Mouse (Mus musculus) yolk sac, embryonic 10.5 days (tissue): ENCODE results near the gene Ecel1.

Source experiments
- DNase-seq: peaks from one replicate; pipeline ENCODE4 v3.0.0-alpha.2; 2017; ENCODE audit warnings: low spot score

Ecel1 gene

DNA sequence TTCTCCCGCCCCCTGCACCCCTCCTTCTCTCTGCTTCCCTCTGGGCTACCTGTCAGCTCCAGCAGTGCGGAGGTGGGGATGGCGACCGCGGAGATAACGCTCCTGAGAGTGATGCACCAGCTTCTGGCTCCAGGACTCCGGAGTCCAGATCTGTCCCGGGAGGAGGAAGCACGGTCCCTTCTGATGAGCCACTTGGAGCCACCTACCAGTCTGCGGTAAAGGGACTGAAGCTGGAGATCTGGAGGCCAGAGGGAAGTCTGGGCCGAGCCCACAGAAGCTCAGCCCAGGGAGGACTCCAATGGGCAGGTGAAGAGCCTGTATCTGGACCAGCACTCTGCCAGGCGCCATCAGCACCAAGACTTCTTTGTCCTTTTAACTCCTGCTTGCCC, at the start of gene Ecel1:
Gene Ecel1 (minus strand): TSS at position 323 of the 389 bp plus-strand sequence.
- DNase-seq = no peak

DNA sequence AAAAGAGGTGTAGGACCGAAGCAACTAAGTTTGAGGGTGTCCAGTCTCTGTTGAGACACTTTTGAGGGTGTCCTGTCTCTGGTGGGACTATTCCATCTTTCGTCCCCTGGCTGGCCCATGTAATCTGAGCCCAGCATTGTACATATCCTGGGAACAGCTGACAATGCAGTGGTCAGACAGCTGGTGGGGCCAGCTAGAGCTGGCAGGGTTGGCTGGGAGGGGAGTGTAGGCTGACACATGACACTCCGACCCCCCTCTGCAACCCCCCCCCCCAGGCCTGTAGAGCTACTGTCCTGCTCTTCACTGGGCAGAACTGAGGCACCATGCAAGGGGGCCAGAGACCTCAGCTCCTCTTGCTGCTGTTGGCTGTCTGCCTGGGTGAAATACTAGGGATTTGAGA, 49.2 kb upstream of the Ecel1 start:
- no peak for DNase-seq

DNA sequence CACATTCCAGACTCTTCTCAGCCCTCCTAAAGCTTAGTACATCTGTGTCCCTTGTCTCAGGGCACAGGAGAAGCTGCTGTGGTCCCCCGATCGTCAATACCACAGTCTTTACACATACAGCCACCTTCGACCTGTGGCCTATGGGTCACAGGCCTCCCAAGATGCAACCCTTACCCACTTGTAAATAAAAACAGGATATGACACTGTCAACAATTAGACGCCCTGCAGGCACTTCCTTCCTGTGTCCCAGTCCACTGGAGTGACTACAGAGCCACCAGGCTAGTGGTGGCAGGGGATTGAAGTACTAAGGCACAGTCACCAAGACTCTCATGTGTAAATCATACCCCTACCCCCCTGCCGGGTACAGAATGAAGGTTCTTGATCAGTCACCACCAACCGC, 48.7 kb upstream of the Ecel1 start:
- no peak for DNase-seq

DNA sequence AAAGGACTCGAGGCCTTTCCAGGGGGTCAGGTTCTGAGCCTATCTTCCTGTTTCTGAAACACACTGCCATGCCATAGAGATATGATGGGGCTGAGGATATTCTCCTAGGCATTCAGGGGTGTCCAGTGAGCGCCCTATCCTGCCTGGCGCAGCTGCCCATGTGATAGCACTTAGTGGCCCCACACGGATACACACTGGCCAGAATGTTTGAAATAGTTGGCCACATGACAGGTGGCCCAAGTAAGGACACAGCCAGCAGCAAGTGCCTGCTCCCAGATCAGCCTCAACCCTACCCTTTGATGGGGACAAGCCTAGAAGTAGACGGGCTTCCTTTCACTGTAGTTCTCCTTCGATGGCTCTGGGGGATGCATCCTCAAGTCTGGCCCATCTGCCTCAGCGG, 48.1 kb upstream of the Ecel1 start, which contains the start of gene Chrng:
Gene Chrng (plus strand): TSS at position 193 of the 400 bp plus-strand sequence.
- no peak for DNase-seq

DNA sequence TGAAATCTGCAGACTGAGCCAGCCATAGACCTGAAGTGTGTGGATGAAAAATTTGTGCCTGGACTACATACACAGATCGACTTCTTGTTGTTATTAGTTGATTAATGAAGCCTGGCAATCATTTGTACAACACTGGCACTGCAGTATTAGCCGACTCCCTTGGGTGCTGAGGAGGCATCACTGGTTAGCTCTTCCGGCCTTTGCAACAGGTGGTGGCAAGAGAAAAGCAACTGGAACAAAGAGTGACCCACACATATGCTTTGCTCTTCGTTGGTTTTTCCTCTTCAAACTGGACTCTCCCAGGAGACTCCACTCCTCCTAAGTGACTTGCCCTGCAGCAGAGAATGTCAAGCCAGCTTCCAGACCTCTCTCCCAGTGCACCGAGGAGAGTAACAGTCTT, 47.5 kb upstream of the Ecel1 start:
- DNase-seq = no peak

DNA sequence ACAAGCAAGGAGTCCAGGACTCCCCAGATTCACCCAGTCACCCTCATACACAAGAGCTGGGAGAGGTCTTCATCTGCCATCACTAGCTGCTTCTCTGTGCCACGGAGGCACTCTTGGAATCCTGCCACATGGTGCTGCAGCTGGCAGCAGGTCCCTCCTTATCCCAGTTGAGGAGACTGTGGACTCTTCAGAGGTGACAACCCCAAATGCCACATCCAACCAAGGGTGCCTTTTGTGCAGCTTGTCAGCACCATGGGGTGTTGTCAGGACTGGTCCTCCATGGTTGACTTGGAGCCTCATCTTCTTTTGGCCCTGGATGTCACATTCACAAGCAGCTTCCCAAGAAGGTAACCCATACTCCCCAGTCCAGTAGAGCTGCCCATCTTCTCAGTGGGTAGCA, 45.5 kb upstream of the Ecel1 start:
- no peak for DNase-seq

DNA sequence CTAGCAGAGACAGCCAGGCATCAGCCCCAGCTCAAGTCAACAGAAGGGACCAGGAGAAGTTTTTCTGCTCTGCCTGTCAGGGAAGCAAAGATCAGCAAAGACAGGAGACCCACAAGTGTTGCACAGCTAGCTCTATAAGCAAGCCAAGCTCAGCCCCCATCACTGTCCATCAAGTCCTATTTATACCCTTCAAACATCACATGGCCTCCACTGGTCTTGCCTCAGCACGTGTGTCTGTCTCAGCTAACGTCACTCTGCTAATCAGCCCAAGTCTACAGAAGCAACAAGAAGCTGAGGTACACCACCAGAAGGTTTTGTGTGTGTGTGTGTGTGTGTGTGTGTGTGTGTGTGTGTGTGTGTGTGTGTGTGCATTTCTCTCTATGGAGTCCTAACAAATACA, 44.5 kb upstream of the Ecel1 start:
- no peak for DNase-seq

DNA sequence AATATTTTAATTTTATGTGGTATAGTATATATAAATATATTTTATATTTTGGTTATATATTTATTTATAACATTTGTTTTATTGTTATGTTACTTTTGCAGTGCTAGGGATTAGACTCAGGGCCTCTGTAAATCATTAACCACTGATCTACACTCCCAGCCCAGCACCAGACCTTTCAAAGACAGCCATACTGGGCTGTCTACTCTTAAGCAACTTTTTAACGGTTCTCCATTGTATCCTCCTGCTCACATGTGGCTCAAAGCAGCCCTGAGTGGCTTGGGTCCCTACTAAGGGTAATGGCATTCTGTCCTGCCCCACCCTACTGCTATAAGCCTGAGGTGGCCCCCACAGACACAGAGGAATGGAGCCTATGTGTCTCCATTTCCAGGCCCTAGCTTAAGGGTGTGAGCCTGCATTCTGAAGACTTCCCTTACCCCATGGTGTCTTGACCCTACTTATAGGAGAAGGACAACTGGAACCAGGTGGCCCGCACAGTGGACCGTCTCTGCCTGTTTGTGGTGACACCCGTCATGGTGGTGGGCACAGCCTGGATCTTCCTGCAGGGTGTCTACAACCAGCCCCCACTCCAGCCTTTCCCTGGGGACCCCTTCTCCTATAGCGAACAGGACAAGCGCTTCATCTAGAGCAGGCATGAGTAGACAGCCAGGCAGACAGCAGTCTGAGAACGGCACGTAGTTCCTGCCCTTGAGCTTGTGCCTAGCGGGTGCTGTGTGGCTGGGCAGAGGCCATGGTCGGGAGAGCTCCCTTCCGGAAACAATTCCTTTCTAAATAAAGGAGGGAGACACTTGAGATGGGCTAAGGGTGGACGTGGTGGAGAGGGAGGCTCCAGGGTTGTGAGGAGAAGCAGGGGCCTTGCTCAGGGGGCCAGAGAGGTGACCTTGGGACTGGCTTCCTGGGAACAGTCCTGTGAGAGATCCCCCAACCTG, 42.1 kb upstream of the Ecel1 start:
- DNase-seq = no peak

DNA sequence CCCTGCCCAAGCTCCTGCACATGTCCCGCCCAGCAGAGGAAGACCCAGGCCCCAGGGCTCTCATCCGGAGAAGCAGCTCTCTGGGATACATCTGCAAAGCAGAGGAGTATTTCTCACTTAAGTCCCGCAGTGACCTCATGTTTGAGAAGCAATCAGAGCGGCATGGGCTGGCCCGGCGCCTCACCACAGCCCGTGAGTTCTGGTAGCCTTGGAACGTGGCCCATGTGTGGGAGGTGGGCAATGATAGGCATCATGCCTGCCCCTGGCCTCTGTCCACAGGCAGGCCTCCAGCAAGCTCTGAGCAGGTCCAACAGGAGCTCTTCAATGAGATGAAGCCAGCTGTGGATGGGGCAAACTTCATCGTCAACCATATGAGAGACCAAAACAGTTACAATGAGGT, 41.0 kb upstream of the Ecel1 start:
- DNase-seq = no peak

DNA sequence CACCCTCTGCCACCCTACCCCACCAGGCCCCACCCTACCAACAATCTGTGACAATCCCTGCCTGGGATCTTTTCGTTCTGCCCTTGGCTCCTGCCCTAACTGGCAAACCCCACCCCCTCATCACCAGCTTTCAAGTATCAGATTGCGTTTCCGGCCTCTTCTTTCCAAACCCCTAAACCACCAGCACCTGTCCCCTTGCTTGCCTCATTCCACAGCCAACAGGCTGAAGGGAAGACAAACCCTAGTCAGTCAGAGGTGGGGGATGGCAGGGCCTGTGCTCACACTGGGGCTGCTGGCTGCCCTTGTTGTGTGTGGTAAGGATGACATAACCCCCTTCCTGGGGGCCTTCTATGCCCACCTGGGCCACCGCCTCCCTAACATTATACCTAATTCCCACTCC, 34.1 kb upstream of the Ecel1 start, which contains the start of gene Chrnd:
Gene Chrnd (plus strand): TSS at position 179 of the 400 bp plus-strand sequence.
- DNase-seq = no peak

DNA sequence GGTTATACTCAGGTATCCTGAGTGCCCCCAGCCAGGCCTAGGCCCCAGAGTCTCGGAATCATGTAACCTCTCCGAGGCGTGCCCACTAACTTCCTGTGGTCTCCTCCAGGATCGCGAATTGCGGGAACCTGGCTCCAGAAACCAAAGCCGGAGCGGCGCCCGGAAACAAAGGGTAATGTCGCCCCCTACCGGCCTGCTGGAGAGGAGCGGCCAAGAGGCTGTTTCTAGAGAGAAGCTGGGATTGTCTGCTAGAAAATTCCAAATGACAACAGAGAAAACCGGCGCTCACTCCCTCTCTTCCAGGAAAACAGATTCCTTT, 30.7 kb upstream of the Ecel1 start:
- DNase-seq = peak; percentile 65

DNA sequence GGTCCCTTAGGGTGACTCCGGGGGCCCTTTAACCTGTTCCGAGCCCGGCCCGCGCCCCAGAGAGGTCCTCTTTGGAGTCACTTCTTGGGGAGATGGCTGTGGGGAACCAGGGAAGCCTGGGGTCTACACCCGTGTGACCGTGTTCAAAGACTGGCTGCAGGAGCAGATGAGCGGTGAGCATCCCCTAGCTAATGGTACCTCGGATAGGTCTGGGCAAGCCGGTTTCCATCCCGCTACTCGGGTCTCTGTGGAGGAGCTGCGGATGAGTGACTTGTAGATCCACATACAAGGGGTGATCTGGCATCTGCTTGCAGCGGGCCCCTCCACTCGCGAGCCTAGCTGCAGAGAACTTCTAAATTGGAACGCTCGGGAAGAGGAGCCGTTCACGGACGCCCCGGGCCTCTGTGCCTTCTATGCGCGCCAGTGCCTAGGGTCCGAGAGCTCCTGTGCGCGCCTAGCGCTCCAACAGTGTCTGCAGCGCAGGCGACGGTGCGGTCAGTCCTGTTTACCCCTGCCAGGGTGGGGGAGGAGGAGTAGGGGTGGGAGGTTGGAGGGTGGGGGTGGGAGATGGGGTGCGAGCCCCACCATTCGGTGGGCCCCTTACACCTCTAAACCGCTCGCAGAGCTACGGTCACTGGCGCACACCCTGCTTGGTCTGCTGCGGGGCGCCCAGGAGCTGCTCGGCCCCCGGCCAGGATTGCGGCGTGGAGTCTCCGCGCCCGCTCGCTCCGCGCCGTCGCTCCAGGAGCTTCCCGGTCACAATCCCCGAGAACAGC, 30.1 kb upstream of the Ecel1 start:
- no peak for DNase-seq

DNA sequence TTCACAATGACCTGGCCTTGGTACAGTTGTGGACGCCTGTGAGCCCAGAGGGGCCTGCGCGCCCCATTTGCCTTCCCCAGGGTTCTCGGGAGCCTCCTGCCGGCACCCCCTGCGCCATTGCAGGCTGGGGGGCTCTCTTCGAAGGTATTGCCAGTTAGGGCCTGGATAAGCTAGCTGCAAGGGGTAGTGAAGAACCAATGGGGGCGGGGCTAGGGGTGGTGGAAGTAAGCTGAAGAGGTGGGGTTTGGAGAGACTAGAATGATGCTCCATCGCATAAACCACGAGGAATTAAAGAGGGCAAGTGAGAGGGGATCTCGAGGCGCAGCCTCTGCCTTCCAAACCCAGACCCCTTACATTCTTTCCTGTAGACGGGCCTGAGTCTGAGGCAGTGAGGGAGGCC, 29.2 kb upstream of the Ecel1 start:
- no peak for DNase-seq

DNA sequence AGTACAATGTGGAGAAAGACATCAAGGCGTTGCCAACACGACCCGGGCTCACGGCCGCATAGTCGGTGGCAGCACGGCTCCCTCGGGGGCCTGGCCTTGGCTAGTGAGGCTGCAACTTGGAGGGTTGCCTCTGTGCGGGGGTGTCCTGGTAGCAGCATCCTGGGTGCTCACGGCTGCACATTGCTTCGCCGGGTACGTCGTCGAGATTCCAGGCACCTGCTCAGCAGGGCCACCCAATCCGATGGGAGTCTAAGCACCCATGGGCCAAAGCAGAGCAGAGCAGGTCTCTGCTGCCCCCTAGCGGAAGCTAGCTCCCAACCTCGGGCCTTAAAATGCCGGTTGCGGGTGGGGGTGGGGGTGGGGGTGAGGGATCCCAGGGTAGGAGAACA, 28.4 kb upstream of the Ecel1 start:
- no peak for DNase-seq

DNA sequence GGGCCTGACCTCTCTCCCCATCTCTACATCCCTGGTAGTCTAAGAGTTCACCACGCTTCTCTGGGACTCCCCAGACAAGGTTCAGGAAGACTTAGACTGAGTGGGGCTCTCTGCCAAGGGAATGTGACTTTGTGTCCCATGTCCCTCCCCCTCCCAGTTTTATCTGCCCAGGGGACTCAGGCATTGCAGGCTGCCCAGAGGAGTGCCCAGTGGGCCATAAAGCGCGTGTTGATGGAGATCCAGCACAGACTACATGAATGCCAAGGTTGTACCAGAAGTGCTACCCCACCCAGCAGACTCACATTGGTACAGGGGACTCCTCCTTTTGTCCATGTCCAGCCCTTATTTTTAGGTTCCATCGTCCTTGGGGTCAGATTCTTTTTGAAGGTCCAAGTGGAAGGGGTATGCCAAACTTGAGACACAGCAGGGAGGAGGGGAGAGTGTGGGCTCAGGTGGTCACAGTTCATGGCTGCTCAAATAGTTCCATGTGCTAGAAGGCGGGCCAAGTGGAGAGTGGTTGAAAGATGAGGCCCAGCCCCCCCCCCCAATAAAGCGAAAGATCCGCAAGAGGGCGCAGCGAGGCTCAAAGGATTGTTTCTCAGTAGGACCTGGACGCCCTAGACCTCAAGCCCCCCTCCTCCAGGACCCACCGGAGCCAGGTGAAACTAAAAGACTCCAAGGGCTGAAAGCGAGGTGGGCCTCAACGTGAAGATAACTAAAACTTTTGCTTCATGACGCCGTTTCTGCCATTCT, 27.9 kb upstream of the Ecel1 start:
- DNase-seq = no peak

DNA sequence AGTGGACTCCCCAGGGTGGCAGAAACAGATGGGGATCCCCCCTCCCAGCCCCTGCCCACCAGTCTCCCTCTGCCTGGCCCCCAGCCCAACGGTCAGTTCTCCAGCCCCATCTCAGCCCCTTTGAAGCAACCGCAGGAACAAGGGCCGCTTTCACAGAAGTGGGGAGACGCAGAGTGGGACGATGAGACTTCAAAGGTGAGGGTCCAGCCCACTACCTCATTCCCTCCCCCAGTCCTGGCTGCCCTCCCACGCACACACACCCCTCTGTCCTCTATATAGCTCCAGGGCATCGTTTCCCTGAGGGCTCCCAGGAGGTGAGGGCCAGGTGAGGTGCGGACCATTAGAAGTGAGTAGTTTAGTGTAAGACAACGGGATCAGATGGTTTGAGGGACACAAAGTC, 26.7 kb upstream of the Ecel1 start, which contains the start of gene Prss56:
Gene Prss56 (plus strand): TSS at position 301 of the 400 bp plus-strand sequence.
- no peak for DNase-seq

DNA sequence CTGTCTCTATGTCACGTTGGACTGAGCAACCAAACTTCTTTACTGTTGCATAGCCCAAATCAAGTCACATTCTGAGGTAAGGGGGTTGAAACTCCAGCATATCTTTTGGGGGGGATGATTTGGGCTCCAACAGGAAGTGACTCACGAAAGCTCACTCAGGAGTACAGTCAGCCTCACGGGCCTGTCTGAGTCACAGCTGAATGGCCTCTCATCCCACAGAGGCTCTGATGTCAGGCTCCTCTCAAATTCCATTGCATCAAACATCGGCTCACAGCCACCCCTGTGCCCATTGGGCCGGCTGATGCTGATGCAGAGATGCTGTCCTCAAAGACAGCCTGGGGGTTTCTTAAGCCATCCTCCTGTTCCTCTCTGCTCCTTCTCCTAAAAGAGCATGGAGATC, 24.6 kb upstream of the Ecel1 start:
- DNase-seq = no peak

DNA sequence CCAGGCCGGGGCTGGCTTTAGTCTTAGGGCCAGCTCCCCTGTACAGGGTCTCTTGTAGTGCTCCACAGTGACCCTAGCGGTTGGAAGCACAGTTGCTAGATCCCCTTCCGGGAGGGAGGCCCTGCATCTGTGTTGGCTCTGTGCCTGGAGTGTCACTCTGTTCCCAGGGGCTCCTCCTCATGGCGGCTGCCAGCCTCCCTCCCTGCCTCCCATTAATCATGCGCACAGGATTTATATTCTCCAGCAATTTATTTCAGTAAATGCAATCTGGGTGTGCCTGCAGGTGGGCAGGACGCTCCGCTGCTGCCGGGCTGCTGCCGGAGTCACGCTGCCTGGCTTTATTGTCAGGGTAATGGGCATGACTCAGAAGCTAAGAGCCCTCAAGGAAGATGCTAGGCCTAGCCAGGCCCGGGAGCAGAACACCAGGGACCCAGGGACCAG, 19.6 kb upstream of the Ecel1 start:
- no peak for DNase-seq

DNA sequence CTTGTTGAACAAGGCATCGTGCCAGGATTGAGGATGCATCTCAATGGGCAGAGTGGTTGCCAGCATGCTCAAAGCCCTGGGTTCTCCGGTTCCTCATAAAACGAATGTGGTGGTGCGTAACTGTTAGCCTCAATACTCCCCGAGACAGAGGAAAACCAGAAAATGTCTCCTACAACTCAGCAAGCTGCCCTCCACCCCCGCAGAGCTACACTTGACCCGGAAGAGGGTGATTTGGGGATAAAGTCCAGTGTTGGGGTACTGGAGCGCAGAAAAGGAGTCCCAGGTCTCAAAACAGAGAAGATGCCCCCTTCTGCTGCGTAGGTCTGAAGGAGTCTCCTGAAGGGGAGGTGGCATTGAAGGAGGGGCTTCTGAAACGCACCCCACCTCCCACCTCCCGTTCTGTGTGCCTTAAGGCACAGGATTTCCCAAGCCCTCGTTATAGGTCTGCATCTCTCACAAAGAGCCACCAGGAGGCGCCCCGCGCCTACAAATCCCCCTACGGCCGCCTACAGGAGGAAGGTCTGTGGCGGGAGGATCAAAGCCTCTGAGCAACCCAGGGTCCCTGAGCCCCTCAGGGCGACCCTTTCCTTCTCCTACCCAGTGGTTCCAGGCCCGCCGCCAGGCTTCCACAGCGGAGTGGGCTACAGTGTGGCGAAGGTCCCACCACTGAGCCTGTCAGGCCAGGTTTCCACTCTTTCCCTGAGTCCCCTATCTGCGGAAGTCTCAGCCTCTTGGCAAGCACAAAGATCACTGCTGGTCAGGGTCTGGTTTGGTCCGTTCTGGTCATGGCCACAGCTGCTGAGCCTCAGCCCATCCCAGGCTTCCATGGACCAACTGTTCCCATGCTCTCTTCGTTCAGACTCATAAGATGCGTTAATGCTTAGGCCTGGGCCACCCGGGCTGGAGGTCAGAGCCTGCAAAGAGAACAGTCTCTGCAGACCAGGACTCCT, 18.0 kb upstream of the Ecel1 start:
- peak; percentile 61 for DNase-seq

DNA sequence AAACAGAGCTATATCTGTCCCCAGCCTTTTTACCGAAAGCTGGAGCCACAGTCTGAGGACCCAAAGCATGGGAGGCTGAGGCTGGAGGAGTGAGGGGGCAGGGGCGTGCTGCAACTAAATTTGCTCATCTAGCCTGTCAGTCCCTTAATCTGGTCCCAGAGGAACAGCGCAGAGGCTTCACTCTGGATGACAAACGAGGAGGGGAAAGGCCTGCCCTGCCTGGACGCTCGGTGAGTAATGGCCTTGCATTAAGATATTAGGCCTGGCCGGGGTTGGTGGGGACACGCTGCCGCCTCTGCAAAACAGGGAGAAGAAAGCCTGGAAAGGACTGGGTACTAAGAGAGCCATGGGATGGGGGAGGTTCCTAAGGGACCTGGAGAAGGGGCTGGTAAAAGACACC, 16.0 kb upstream of the Ecel1 start:
- DNase-seq = no peak

DNA sequence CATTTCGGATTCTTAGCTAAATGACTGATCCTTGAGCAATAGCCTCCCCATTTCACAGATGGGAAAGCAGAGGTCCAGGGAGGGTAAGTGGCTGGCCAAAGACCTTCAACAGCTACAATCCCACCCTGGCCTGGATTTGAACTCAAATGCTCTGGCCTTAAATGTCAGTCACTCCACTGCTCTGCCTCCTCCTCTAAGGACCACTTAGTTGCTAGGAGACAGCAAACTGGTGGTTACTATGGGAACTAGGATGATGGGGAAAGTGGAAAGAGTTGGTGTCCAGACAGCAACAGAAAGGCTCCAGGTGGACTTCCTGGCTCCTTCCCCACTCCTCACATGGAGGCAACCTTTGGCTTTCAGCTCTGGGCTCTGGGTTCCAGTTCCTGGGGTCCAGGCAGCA, 15.0 kb upstream of the Ecel1 start:
- DNase-seq = no peak
